In genomic region chr19:32198494-32199106, GRCm38 (mm10) we compare ENCODE assay signal across 20 mouse cellular contexts.
DNase-seq lines count a peak whose midpoint lies in the region; ATAC-seq and TF ChIP-seq lines count a peak whose summit lies in the region.
"Had no signal": no experiment of that assay in that cellular context is flagged by ENCODE, and none has a peak within 500 bp of the region (broad histone marks: within the 10 kb centered on the region; RNA-seq: fewer than 3 reads in every experiment).

No protein-coding gene starts in this region.

- 97% methylated on average over 7 of the region's 7 CpGs for WGBS in intestine, postnatal 0 days
- WGBS in intestine, embryonic 16.5 days: 93% methylated on average over 7 of the region's 7 CpGs
- 100% methylated on average over 7 of the region's 7 CpGs for WGBS in midbrain, postnatal 0 days
- 96% methylated on average over 7 of the region's 7 CpGs for WGBS in midbrain, embryonic 16.5 days

- DNase-seq in midbrain, postnatal 0 days (ENCODE audit: low spot score): no peak
- no peak for DNase-seq in Patski (ENCODE audit: low read depth, low spot score)
- DNase-seq in thymus, adult 18-20 months: no peak
- no peak for DNase-seq in MN1 (ENCODE audit: low spot score)
- DNase-seq: adrenal gland, adult 8-10 months; cerebellum, adult 9-10 months; heart, postnatal 4 days; liver, embryonic 13.5 days; right cerebral cortex, postnatal 25 days had no signal

- no peak overlapping the region for H3K4me3 ChIP-seq in intestine, postnatal 0 days (ENCODE audit: low read depth, low read length)
- H3K4me3 ChIP-seq in intestine, embryonic 16.5 days (ENCODE audit: low read length): no peak overlapping the region
- no peak overlapping the region for H3K4me3 ChIP-seq in midbrain, postnatal 0 days (ENCODE audit: low read depth, low read length)
- no peak overlapping the region for H3K4me3 ChIP-seq in midbrain, embryonic 16.5 days (ENCODE audit: low read depth, low read length)
- H3K4me3 ChIP-seq: embryonic facial prominence, embryonic 12.5 days; hindbrain, embryonic 15.5 days; intestine, embryonic 15.5 days; liver, embryonic 13.5 days; midbrain, embryonic 13.5 days; stomach, embryonic 15.5 days had no signal

- POLR2A ChIA-PET in Patski (lab: Charles Lee): no interaction called here

- TF ChIP-seq CTCF in intestine, postnatal 0 days (IDR thresholded peaks at IDR 0.05; ENCODE audit: low read depth): peak; percentile 31
- 0 out of 2 replicates have a peak, but pooled peaks have one; percentile 16 for TF ChIP-seq CTCF in midbrain, postnatal 0 days (IDR thresholded peaks at IDR 0.05)
- TF ChIP-seq CTCF in Patski (IDR thresholded peaks at IDR 0.05): peak; percentile 52

- ATAC-seq in intestine, postnatal 0 days: no peak
- no peak for ATAC-seq in intestine, embryonic 16.5 days
- ATAC-seq in midbrain, postnatal 0 days (ENCODE audit: low FRiP score): no peak
- ATAC-seq in midbrain, embryonic 16.5 days: no peak
- ATAC-seq in Patski: no peak
- ATAC-seq: CD4-positive, CD25-positive, alpha-beta regulatory T cell, adult 4 months; forebrain, embryonic 14.5 days; intestine, embryonic 15.5 days; midbrain, embryonic 13.5 days had no signal

- H3K9ac ChIP-seq in intestine, postnatal 0 days (ENCODE audit: low read depth, low read length): no peak overlapping the region
- no peak overlapping the region for H3K9ac ChIP-seq in intestine, embryonic 16.5 days (ENCODE audit: low read depth, low read length)
- no peak overlapping the region for H3K9ac ChIP-seq in midbrain, postnatal 0 days (replicated peaks; ENCODE audit: low read length, poor library complexity, severe bottlenecking)
- no peak overlapping the region for H3K9ac ChIP-seq in midbrain, embryonic 16.5 days (ENCODE audit: low read depth, low read length)
- H3K9ac ChIP-seq: embryonic facial prominence, embryonic 12.5 days; hindbrain, embryonic 15.5 days; intestine, embryonic 15.5 days; liver, embryonic 13.5 days; midbrain, embryonic 13.5 days; stomach, embryonic 15.5 days had no signal

- in situ Hi-C loops in Patski (cut with MboI; ENCODE audit: low pct_unique_long_range_greater_than_20kb): no loop called here

- H3K36me3 ChIP-seq in intestine, postnatal 0 days (ENCODE audit: control insufficient read depth, insufficient read depth): no peaks in the 10 kb centered on the region
- no peaks in the 10 kb centered on the region for H3K36me3 ChIP-seq in intestine, embryonic 16.5 days (ENCODE audit: control insufficient read depth, insufficient read depth, low read length)
- no peaks in the 10 kb centered on the region for H3K36me3 ChIP-seq in midbrain, postnatal 0 days (ENCODE audit: insufficient read depth, low read length)
- H3K36me3 ChIP-seq in midbrain, embryonic 16.5 days (ENCODE audit: control insufficient read depth, insufficient read depth, low read length): no peaks in the 10 kb centered on the region
- H3K36me3 ChIP-seq: embryonic facial prominence, embryonic 12.5 days; hindbrain, embryonic 15.5 days; intestine, embryonic 15.5 days; midbrain, embryonic 13.5 days; stomach, embryonic 15.5 days had no signal

- CTCF ChIA-PET in Patski (lab: Charles Lee): interaction anchor here (0.9 to 4.4 kb wide), 6 partner anchors 12 to 511 kb away, joined by 3 to 28 read pairs (median 5); no protein-coding TSS in a partner anchor

- no peak overlapping the region for H3K4me2 ChIP-seq in intestine, postnatal 0 days (replicated peaks; ENCODE audit: low read depth)
- H3K4me2 ChIP-seq in intestine, embryonic 16.5 days (ENCODE audit: low read depth, low read length): no peak overlapping the region
- no peak overlapping the region for H3K4me2 ChIP-seq in midbrain, postnatal 0 days (ENCODE audit: low read depth, low read length, poor library complexity, severe bottlenecking)
- H3K4me2 ChIP-seq in midbrain, embryonic 16.5 days (ENCODE audit: low read length): no peak overlapping the region
- H3K4me2 ChIP-seq: embryonic facial prominence, embryonic 12.5 days; hindbrain, embryonic 15.5 days; intestine, embryonic 15.5 days; liver, embryonic 13.5 days; midbrain, embryonic 13.5 days; stomach, embryonic 15.5 days had no signal

- no peaks in the 10 kb centered on the region for H3K27me3 ChIP-seq in intestine, postnatal 0 days (replicated peaks; ENCODE audit: control insufficient read depth, insufficient read depth, low read length)
- no peaks in the 10 kb centered on the region for H3K27me3 ChIP-seq in intestine, embryonic 16.5 days (replicated peaks; ENCODE audit: control insufficient read depth, insufficient read depth, low read length)
- H3K27me3 ChIP-seq in midbrain, postnatal 0 days (ENCODE audit: insufficient read depth, low read length): no peaks in the 10 kb centered on the region
- no peaks in the 10 kb centered on the region for H3K27me3 ChIP-seq in midbrain, embryonic 16.5 days (ENCODE audit: control insufficient read depth, insufficient read depth, low read depth, low read length)
- no peaks in the 10 kb centered on the region for H3K27me3 ChIP-seq in Patski
- H3K27me3 ChIP-seq: embryonic facial prominence, embryonic 12.5 days; hindbrain, embryonic 15.5 days; intestine, embryonic 15.5 days; liver, embryonic 13.5 days; midbrain, embryonic 13.5 days; stomach, embryonic 15.5 days had no signal

- no peak overlapping the region for H3K27ac ChIP-seq in intestine, postnatal 0 days (ENCODE audit: low read depth, low read length)
- no peak overlapping the region for H3K27ac ChIP-seq in intestine, embryonic 16.5 days (ENCODE audit: low read length)
- H3K27ac ChIP-seq in midbrain, postnatal 0 days (ENCODE audit: low read depth, low read length): no peak overlapping the region
- H3K27ac ChIP-seq in midbrain, embryonic 16.5 days (ENCODE audit: low read length): no peak overlapping the region
- H3K27ac ChIP-seq: embryonic facial prominence, embryonic 12.5 days; hindbrain, embryonic 15.5 days; liver, embryonic 13.5 days; midbrain, embryonic 13.5 days had no signal

- no peaks in the 10 kb centered on the region for H3K9me3 ChIP-seq in intestine, postnatal 0 days (ENCODE audit: control insufficient read depth)
- no peaks in the 10 kb centered on the region for H3K9me3 ChIP-seq in intestine, embryonic 16.5 days (ENCODE audit: control insufficient read depth, low read length)
- H3K9me3 ChIP-seq in midbrain, postnatal 0 days (ENCODE audit: low read length): no peaks in the 10 kb centered on the region
- no peaks in the 10 kb centered on the region for H3K9me3 ChIP-seq in midbrain, embryonic 16.5 days (replicated peaks; ENCODE audit: control insufficient read depth, low read length, poor library complexity, severe bottlenecking)
- H3K9me3 ChIP-seq: embryonic facial prominence, embryonic 12.5 days; G1E; hindbrain, embryonic 15.5 days; intestine, embryonic 15.5 days; liver, embryonic 13.5 days; midbrain, embryonic 13.5 days; stomach, embryonic 15.5 days had no signal

- H3K4me1 ChIP-seq in intestine, postnatal 0 days (replicated peaks; ENCODE audit: control insufficient read depth, insufficient read depth, low read length): peaks cover 18% of the 10 kb centered on the region
- peaks cover 6% of the 10 kb centered on the region; the same call in 1 of the 2 replicates for H3K4me1 ChIP-seq in intestine, embryonic 16.5 days (ENCODE audit: control insufficient read depth, insufficient read depth, low read length)
- no peaks in the 10 kb centered on the region for H3K4me1 ChIP-seq in midbrain, postnatal 0 days (ENCODE audit: insufficient read depth, low read length)
- 0 out of 2 replicates have a peak, but pooled peaks cover 3% of the 10 kb centered on the region for H3K4me1 ChIP-seq in midbrain, embryonic 16.5 days (ENCODE audit: control insufficient read depth, insufficient read depth, low read length)
- H3K4me1 ChIP-seq: hindbrain, embryonic 15.5 days had no signal
